Mouse (Mus musculus): Measurements from ENCODE around the gene Aloxe3.

- no peak for TF ChIP-seq CTCF (IDR thresholded peaks at IDR 0.05; ENCODE audit: control insufficient read depth, insufficient read depth, insufficient read length)
- TF ChIP-seq MAX (IDR thresholded peaks at IDR 0.05) = no peak
- TF ChIP-seq MYOD1 (IDR thresholded peaks at IDR 0.05; ENCODE audit: control insufficient read depth, insufficient read length, low read depth) = no peak
- no peak for TF ChIP-seq FOSL1 (IDR thresholded peaks at IDR 0.05; ENCODE audit: insufficient read depth, low read length, poor library complexity, severe bottlenecking)
- TF ChIP-seq USF1 (IDR thresholded peaks at IDR 0.05; ENCODE audit: low read depth) = no peak
- no peak for TF ChIP-seq CEBPB (IDR thresholded peaks at IDR 0.05; ENCODE audit: low read depth)
- TF ChIP-seq MYOG (IDR thresholded peaks at IDR 0.05; ENCODE audit: control insufficient read depth, extremely low read depth, insufficient read length) = no peak
Measured at GRCm38 (mm10) chr11:69101604-69102402, 23.9 kb upstream of the Aloxe3 start.

Data from C2C12 (cell line).